In the genomic region with DNA sequence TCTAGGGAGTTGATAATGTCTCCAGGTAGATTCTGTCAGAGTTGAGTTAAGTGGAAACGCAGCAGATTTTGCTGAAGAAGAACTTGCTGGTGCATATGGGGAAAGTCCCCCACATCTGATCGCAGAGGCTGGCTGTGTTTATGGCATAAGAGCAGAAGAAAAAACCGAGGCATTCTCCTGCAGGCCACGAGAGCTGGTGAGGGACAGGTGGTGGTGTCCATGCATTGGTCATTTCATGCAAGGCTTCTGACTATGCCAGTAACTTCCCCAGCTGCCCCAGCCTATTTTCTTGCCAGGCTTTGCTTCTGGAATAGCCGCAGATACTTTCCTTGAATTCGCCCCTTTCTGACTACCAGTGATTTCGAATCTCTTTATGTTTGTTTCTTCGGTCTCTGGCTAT, we compare ENCODE assay signal across 36 mouse cellular contexts. TPM values are rescaled to one million over a fixed set of nuclear protein-coding genes. Genes with fewer than 3 reads are reported as not detected.
"Had no signal": no experiment of that assay in that cellular context is flagged by ENCODE, and none has a peak within 500 bp of the region (broad histone marks: within the 10 kb centered on the region; RNA-seq: fewer than 3 reads in every experiment).

No protein-coding gene starts in this region.

- H3K4me3 ChIP-seq: limb, embryonic 10.5 days; limb, embryonic 12.5 days; limb, embryonic 13.5 days; limb, embryonic 15.5 days; liver, embryonic 12.5 days; liver, embryonic 13.5 days; liver, embryonic 15.5 days; lung, embryonic 15.5 days; megakaryocyte, embryonic 14.5 days; midbrain, embryonic 12.5 days; midbrain, embryonic 13.5 days; midbrain, embryonic 15.5 days; neural tube, embryonic 12.5 days; neural tube, embryonic 13.5 days had no signal

- H3K27ac ChIP-seq: limb, embryonic 10.5 days; limb, embryonic 12.5 days; limb, embryonic 13.5 days; limb, embryonic 15.5 days; liver, embryonic 12.5 days; liver, embryonic 13.5 days; liver, embryonic 14.5 days; liver, embryonic 15.5 days; lung, embryonic 15.5 days; macrophage; midbrain, embryonic 12.5 days; midbrain, embryonic 13.5 days; midbrain, embryonic 15.5 days; neural tube, embryonic 12.5 days; neural tube, embryonic 13.5 days had no signal

- H3K4me2 ChIP-seq: limb, embryonic 12.5 days; limb, embryonic 13.5 days; limb, embryonic 15.5 days; liver, embryonic 11.5 days; liver, embryonic 12.5 days; liver, embryonic 13.5 days; liver, embryonic 15.5 days; lung, embryonic 14.5 days; lung, embryonic 15.5 days; midbrain, embryonic 12.5 days; midbrain, embryonic 13.5 days; midbrain, embryonic 15.5 days; neural tube, embryonic 12.5 days; neural tube, embryonic 13.5 days had no signal

- H3K27me3 ChIP-seq: limb, embryonic 15.5 days; midbrain, embryonic 15.5 days; neural tube, embryonic 12.5 days had no signal

- H3K4me1 ChIP-seq: limb, embryonic 10.5 days; limb, embryonic 12.5 days; limb, embryonic 15.5 days; liver, embryonic 12.5 days; liver, embryonic 13.5 days; liver, embryonic 15.5 days; lung, embryonic 15.5 days; megakaryocyte, embryonic 14.5 days; midbrain, embryonic 12.5 days; midbrain, embryonic 13.5 days; midbrain, embryonic 15.5 days; neural tube, embryonic 12.5 days; neural tube, embryonic 13.5 days had no signal

- DNase-seq: left cerebral cortex, postnatal 4 days; liver; liver, embryonic 13.5 days; liver, postnatal 0 days; lung, adult 18-20 months; lung, adult 2 months; lung, embryonic 14.5 days; lung, postnatal 10 days; lung, postnatal 14 days; lung, postnatal 36 days; lung, postnatal 4 days; midbrain, embryonic 14.5 days had no signal

- H3K36me3 ChIP-seq: limb, embryonic 10.5 days; limb, embryonic 12.5 days; limb, embryonic 13.5 days; limb, embryonic 15.5 days; liver, embryonic 12.5 days; liver, embryonic 13.5 days; liver, embryonic 15.5 days; lung, embryonic 15.5 days; midbrain, embryonic 12.5 days; midbrain, embryonic 13.5 days; midbrain, embryonic 15.5 days; neural tube, embryonic 12.5 days; neural tube, embryonic 13.5 days had no signal

- H3K9ac ChIP-seq: limb, embryonic 12.5 days; limb, embryonic 13.5 days; limb, embryonic 15.5 days; liver, embryonic 12.5 days; liver, embryonic 13.5 days; liver, embryonic 14.5 days; liver, embryonic 15.5 days; liver, postnatal 0 days; lung, embryonic 14.5 days; lung, embryonic 15.5 days; midbrain, embryonic 12.5 days; midbrain, embryonic 13.5 days; midbrain, embryonic 15.5 days; neural tube, embryonic 12.5 days; neural tube, embryonic 13.5 days had no signal

- ATAC-seq: liver, embryonic 12.5 days; liver, postnatal 0 days; lung, postnatal 0 days; midbrain, embryonic 13.5 days; midbrain, embryonic 15.5 days; midbrain, embryonic 16.5 days had no signal

- H3K9me3 ChIP-seq: limb, embryonic 10.5 days; limb, embryonic 12.5 days; limb, embryonic 13.5 days; limb, embryonic 15.5 days; liver, embryonic 12.5 days; liver, embryonic 13.5 days; liver, embryonic 15.5 days; lung, embryonic 15.5 days; megakaryocyte, embryonic 14.5 days; midbrain, embryonic 12.5 days; midbrain, embryonic 13.5 days; midbrain, embryonic 15.5 days; neural tube, embryonic 12.5 days; neural tube, embryonic 13.5 days had no signal

RNA-seq across cellular contexts. Expression of a gene that starts 42.0 kb away (rescaled TPM):
- total RNA-seq: megakaryocyte progenitor cell, adult 5-6 weeks; megakaryocyte, adult 5-6 weeks; megakaryocyte-erythroid progenitor cell, adult 5-6 weeks; monocyte, adult 5-6 weeks had no signal
- polyA plus RNA-seq: limb, embryonic 10.5 days; limb, embryonic 11.5 days; limb, embryonic 12.5 days; limb, embryonic 13.5 days; limb, embryonic 15.5 days; lung, embryonic 14.5 days; macrophage; midbrain, embryonic 12.5 days; midbrain, embryonic 13.5 days; neural tube, embryonic 11.5 days; neural tube, embryonic 12.5 days had no signal
